Mouse (Mus musculus) ovary, adult 2 months (tissue): ENCODE results near the gene Calm3. TPM values are rescaled to one million over a fixed set of nuclear protein-coding genes. Genes with fewer than 3 reads are reported as not detected.

Source experiments
- polyA plus RNA-seq: library from polyadenylated mRNA; depleted of rRNA; stranded (reverse); fragments of >200 nt; gene quantifications from 2 replicates; pipeline ENCODE4 v1.2.3, GENCODE M21; 2012; rRNA removed

The Calm3 gene
- polyA plus RNA-seq = 366 and 378 TPM in 2 replicates

DNA sequence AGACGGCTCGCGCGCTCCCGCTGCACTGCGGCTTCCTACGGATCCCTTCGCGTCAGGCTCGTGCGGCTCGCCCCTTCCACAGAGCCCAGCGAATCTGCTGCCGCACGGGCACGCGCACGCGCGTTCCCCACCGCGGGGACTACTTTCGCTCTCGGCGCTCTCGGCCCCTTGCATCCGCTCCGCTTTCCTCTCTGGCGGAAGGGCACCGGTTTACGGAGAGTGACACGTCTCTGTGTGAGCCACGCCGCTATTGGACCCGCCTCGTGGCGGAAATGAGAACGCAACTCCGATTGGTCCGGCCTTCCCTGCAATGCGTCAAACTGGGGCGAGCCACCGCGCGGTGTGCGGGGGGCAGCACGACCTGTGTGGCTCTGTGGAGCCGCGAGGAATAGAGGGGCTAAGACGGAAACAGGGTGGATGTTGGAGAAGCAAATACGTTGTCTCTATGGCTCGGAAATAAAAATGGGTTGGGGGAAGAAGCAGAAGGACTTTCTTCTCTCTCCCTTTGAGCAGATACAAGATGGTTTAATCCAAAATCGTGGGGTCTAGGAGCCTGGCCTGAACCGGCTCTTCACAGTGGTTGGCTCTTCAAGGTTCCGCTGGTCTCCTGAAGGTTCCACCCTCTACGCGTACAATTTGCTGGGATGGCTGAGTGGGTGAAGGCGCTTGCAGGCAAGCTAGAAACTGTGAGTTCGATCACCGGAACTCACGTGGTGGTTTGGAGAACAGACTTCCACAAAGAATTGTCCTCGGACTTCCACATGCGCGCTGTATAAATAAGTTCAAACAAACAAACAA is at the start of gene Calm3:
TSS of gene Calm3 (minus strand) at position 78 of the 798 bp plus-strand sequence.

DNA sequence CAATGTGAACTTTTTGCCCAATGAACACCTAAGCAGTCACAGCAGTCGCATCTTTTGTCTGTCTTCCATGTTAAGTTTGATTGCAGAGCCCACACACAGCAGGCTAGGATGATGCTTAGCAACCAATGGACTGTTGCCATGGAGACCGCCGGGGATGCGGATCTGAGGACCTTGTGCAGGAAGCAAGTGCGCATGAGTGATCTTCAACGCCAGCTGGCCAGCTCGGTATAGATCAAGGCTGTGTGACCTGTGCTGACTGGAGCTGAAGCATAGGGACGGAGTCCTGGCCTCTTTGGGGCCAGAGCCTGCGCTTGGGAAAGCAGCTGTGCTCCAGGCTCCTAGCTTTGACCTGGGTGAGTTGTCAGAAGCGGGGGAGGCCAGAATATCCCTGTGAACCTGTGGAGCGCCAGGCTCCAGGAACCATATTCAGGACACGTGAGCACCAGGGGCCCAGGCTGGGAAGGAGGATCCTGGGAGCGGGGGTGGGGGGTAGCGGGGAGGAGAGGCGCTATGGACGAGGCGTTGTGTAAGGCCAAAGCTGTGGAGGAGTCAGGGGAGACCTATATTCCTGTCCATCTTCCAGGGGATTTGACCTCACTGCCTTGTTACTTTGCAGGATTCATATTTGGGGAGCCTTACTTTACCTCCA is 35.7 kb upstream of the Calm3 start, which contains the start of gene Pnmal1:
TSS of gene Pnmal1 (plus strand) at position 141 of the 649 bp plus-strand sequence.

DNA sequence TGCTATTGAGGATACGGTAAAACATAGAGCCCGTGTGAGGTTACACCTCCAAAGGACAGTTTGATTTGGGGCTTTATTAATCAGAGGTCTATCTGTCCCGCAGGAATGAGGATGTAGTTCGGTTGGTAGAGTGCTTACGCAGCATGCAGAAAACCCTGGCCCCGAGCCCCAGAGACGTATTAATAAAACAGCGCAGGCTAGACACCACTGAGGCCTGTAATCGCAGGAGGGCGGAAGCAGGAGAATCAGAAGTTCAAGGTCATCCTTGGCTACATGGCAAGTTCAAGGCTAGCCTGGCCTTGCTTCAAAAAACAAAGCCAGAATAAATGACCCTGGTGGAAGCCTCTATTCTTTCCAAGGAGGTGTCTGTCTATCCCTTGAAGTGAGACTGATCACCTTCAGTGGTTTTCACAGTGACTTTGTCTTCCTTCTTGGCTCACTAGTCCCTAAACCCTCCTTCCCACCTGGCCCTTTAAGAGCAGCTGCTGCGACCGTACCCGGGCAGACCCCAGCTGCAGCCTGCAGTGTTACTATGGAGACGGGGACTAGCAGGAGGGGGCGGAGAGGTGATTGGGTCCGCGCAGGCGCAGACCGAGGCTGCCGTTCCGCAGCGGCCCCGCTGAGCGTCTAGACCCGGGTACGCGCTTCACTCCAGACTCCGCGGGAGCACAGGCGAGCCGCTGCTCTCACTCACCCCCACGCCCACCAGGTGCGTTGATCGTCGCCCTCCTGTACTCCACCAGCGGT is 20.3 kb upstream of the Calm3 start, which contains the start of gene Pnmal2:
TSS of gene Pnmal2 (plus strand) at position 622 of the 747 bp plus-strand sequence.

DNA sequence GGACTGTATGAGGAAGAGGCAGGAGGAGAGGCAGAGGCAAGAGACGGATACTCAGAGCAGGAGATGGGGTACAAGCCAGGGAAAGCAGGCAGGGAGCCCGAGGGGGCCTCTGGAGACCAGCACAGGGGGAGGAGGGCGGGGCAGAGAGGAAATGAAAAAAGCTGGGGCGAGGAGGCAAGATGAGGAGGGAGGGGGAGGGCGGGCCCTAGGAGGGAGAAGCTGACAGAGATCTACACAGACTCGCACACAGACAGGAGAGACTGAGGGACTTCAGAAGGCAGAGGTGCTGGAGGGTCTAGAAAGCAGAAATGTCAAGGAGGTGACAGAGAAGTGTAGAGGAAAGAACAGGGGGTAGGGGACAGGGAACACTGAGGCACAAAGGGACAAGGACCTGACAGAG is 17.6 kb downstream of the Calm3 start, which contains the start of gene Ptgir:
TSS of gene Ptgir (plus strand) at position 210 of the 400 bp plus-strand sequence.

DNA sequence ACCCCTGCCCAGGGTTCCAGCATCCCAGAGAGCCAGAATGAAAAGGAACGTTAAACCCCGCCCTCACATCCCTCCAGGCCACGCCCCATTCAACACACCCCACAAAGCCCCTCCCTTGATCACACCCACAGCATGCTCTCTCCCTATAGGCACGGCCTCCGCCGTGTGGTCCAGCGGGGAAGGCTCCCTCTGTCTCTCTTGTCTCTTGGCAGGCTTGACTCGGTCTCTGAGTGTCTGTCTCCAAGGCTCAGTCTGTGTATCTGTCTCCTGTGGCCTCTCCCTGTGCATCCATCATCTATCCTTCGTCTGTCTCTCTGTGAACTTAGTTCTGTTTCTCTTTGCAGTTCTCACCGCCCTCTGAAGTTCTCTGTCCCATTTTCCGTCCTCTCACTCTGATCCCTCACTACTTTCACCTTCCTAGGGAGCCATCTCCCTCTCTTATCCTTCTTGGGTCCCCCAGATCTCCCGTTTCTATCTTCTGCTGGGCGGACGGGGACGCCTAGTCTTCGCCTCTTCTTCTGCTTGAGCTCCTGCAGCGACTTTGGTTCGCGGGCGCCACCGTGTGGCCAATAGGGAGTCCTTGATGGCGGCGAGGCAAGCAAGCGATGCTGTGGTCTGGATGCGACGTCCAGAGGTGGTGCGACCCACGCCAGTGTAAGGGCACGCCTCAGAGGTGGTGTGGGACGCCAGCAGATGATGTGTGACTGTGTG is 32.1 kb downstream of the Calm3 start, which contains the start of gene Gng8:
TSS of gene Gng8 (plus strand) at position 146 of the 711 bp plus-strand sequence.

DNA sequence AGATGAGACGGTGACA is 48.8 kb downstream of the Calm3 start, which contains the start of gene Dact3:
TSS of gene Dact3 (plus strand) at position 8 of the 16 bp plus-strand sequence.

Other genes starting within 250 kb of the Calm3 start
- not detected in 2 replicates for gene Ceacam15, start 248.4 kb downstream of the Calm3 start, polyA plus RNA-seq
- not detected in 2 replicates for gene Ceacam9, start 202.2 kb downstream of the Calm3 start, polyA plus RNA-seq
- gene Ap2s1, start 185.7 kb downstream of the Calm3 start, polyA plus RNA-seq = 428 and 496 TPM in 2 replicates
- gene Slc1a5, start 142.8 kb downstream of the Calm3 start, polyA plus RNA-seq = 139 and 161 TPM in 2 replicates
- 252 and 277 TPM in 2 replicates for gene Strn4, start 108.2 kb downstream of the Calm3 start, polyA plus RNA-seq
- 57.3 and 74.0 TPM in 2 replicates for gene Fkrp, start 107.4 kb downstream of the Calm3 start, polyA plus RNA-seq
- 46.5 and 46.8 TPM in 2 replicates for gene Prkd2, start 81.2 kb downstream of the Calm3 start, polyA plus RNA-seq
- 95.2 and 147 TPM in 2 replicates for gene Dact3, start 48.8 kb downstream of the Calm3 start, polyA plus RNA-seq
- 19.1 and 23.5 TPM in 2 replicates for gene Gng8, start 32.3 kb downstream of the Calm3 start, polyA plus RNA-seq
- gene Ptgir, start 17.6 kb downstream of the Calm3 start, polyA plus RNA-seq = 6.1 and 7.4 TPM in 2 replicates
- 6.3 and 6.9 TPM in 2 replicates for gene Pnmal2, start 20.6 kb upstream of the Calm3 start, polyA plus RNA-seq
- gene Pnmal1, start 35.6 kb upstream of the Calm3 start, polyA plus RNA-seq = 0.35 and 0.60 TPM in 2 replicates
- gene Gm42372, start 59.0 kb upstream of the Calm3 start, polyA plus RNA-seq = not detected in 2 replicates
- 32.5 and 34.4 TPM in 2 replicates for gene Ccdc8, start 68.6 kb upstream of the Calm3 start, polyA plus RNA-seq
- 213 and 231 TPM in 2 replicates for gene Ppp5c, start 103.8 kb upstream of the Calm3 start, polyA plus RNA-seq
- 1.9 and 3.2 TPM in 2 replicates for gene Hif3a, start 138.3 kb upstream of the Calm3 start, polyA plus RNA-seq
- gene Psg16, start 149.9 kb upstream of the Calm3 start, polyA plus RNA-seq = 0.10 and 0.13 TPM in 2 replicates
- gene Ceacam3, start 226.2 kb upstream of the Calm3 start, polyA plus RNA-seq = not detected in 2 replicates